Mouse (Mus musculus) liver, adult 2 months (tissue): ENCODE data around the gene Zbp1. TPM values are rescaled to one million over a fixed set of nuclear protein-coding genes. Genes with fewer than 3 reads are reported as not detected.
A peak's percentile ranks its signal among the peaks of the same experiment; 100 is the strongest.

ENCODE experiments used
- DNase-seq: peaks from one replicate; pipeline ENCODE4 v3.0.0-alpha.2; 2011; ENCODE audit warnings: low read depth, low spot score; ENCODE audit errors: extremely low read depth
- H3K27ac ChIP-seq: fragments of 200-500 bp; replicated peaks from 2 replicates; pipeline ENCODE4 v1.5.1; 2012; ENCODE audit warnings: low read depth, mild to moderate bottlenecking, control low read depth, inconsistent platforms, low read length; ENCODE audit not compliant: insufficient read depth
- H3K27me3 ChIP-seq: fragments of 200-500 bp; 2 replicates; pipeline ENCODE4 v1.6.1; 2012; ENCODE audit warnings: mild to moderate bottlenecking, moderate library complexity, low read length, inconsistent platforms; ENCODE audit not compliant: control insufficient read depth, insufficient read depth
- H3K36me3 ChIP-seq: fragments of 200-500 bp; 2 replicates; pipeline ENCODE4 v1.6.1; 2012; ENCODE audit warnings: low read length, inconsistent platforms; ENCODE audit not compliant: control insufficient read depth, insufficient read depth
- H3K4me1 ChIP-seq: fragments of 200-500 bp; 2 replicates; pipeline ENCODE4 v1.6.1; 2011; ENCODE audit warnings: low read length; ENCODE audit not compliant: control insufficient read depth, insufficient read depth
- H3K4me3 ChIP-seq: fragments of 200-500 bp; 2 replicates; pipeline ENCODE4 v1.5.1; 2011; ENCODE audit warnings: low read depth, mild to moderate bottlenecking, control low read depth, low read length, moderate library complexity; ENCODE audit not compliant: insufficient read depth
- H3K79me2 ChIP-seq: fragments of 200-500 bp; 2 replicates; pipeline ENCODE4 v1.6.1; 2012; ENCODE audit warnings: inconsistent platforms, mild to moderate bottlenecking, low read length, moderate library complexity; ENCODE audit not compliant: control insufficient read depth, insufficient read depth
- H3K9ac ChIP-seq: fragments of 200-500 bp; 2 replicates; pipeline ENCODE4 v1.6.1; 2012; ENCODE audit warnings: low read depth, mild to moderate bottlenecking, control low read depth, inconsistent platforms, low read length
- CTCF ChIP-seq: fragments of 200-500 bp; IDR thresholded peaks from 2 replicates; pipeline ENCODE4 v1.5.1; 2011; ENCODE audit warnings: low read depth, low read length, control low read depth
- POLR2A ChIP-seq: fragments of 200-500 bp; IDR thresholded peaks from 2 replicates; pipeline ENCODE4 v1.6.1; 2011; ENCODE audit warnings: low read length, control low read depth; ENCODE audit not compliant: insufficient read depth; ENCODE audit errors: extremely low read depth
- WGBS: fragments of 180-500 bp; shearing (Covaris S2); methylation state at CpG from one replicate; pipeline ENCODE4 v1.1.7; 2018; 5-methylcytosine and 5-hydroxymethylcytosine counted together
- polyA plus RNA-seq: library from polyadenylated mRNA; depleted of rRNA; stranded (reverse); fragments of >200 nt; gene quantifications from 2 replicates; pipeline ENCODE4 v1.2.3, GENCODE M21; 2012
- total RNA-seq: library from RNA; depleted of rRNA; stranded (reverse); fragments of >200 nt; gene quantifications from 2 replicates; pipeline ENCODE4 v1.2.3, GENCODE M21; 2014

Zbp1 gene
- total and polyA plus RNA-seq, 2 experiments = 10.8 to 13.2 TPM

- H3K79me2 ChIP-seq = no peaks in the 10 kb centered on the region
- H3K4me1 ChIP-seq = peaks cover 7% of the 10 kb centered on the region
- H3K9ac ChIP-seq = no peak overlapping the region
- TF ChIP-seq CTCF (no peak), POLR2A (no peak)
- 59% methylated on average over 6 of the region's 6 CpGs for WGBS
- peak; percentile 17 for DNase-seq
- H3K27ac ChIP-seq = no peak overlapping the region
- no peaks in the 10 kb centered on the region for H3K36me3 ChIP-seq
- no peak overlapping the region for H3K4me3 ChIP-seq
- no peaks in the 10 kb centered on the region for H3K27me3 ChIP-seq
These were observed 33.4 kb downstream of the Zbp1 start for GRCm38 (mm10) chr2:173185282-173185681.

- no peak overlapping the region for H3K27ac ChIP-seq
- TF ChIP-seq POLR2A (no peak), CTCF (no peak)
- no peaks in the 10 kb centered on the region for H3K79me2 ChIP-seq
- no peak for DNase-seq
- no peaks in the 10 kb centered on the region for H3K36me3 ChIP-seq
- no peak overlapping the region for H3K4me3 ChIP-seq
- H3K9ac ChIP-seq = no peak overlapping the region
- 52% methylated on average over 11 of the region's 11 CpGs for WGBS
- H3K4me1 ChIP-seq = peaks cover 7% of the 10 kb centered on the region
- no peaks in the 10 kb centered on the region for H3K27me3 ChIP-seq
These were observed 34.1 kb downstream of the Zbp1 start for GRCm38 (mm10) chr2:173184475-173185080.

- under 1% methylated on average over 8 of the region's 8 CpGs for WGBS
These were observed 34.8 kb downstream of the Zbp1 start for GRCm38 (mm10) chr2:173183836-173184460.

GRCm38 (mm10) chr2:173183311-173183710 lies 35.4 kb downstream of the Zbp1 start:
- H3K27me3 ChIP-seq = no peaks in the 10 kb centered on the region
- TF ChIP-seq CTCF (no peak), POLR2A (no peak)
- H3K4me3 ChIP-seq = no peak overlapping the region
- DNase-seq = no peak
- no peak overlapping the region for H3K9ac ChIP-seq
- H3K79me2 ChIP-seq = no peaks in the 10 kb centered on the region
- H3K4me1 ChIP-seq = peaks cover 7% of the 10 kb centered on the region
- H3K27ac ChIP-seq = no peak overlapping the region
- WGBS = 93% methylated on average over 10 of the region's 10 CpGs
- H3K36me3 ChIP-seq = no peaks in the 10 kb centered on the region

More at GRCm38 (mm10) chr2:173183836-173184460, 34.8 kb downstream of the Zbp1 start:
- peaks cover 7% of the 10 kb centered on the region for H3K4me1 ChIP-seq
- no peaks in the 10 kb centered on the region for H3K27me3 ChIP-seq
- no peak overlapping the region for H3K4me3 ChIP-seq
- H3K79me2 ChIP-seq = no peaks in the 10 kb centered on the region
- no peaks in the 10 kb centered on the region for H3K36me3 ChIP-seq
- DNase-seq = peak; percentile 43
- H3K9ac ChIP-seq = no peak overlapping the region
- TF ChIP-seq POLR2A = no peak
- peak; percentile 80 for TF ChIP-seq CTCF
- H3K27ac ChIP-seq = no peak overlapping the region

- TF ChIP-seq CTCF = 0 out of 2 replicates have a peak, but pooled peaks have one; percentile 5
- TF ChIP-seq POLR2A = no peak
- no peaks in the 10 kb centered on the region for H3K79me2 ChIP-seq
- no peak overlapping the region for H3K9ac ChIP-seq
- no peak for DNase-seq
- peaks cover 7% of the 10 kb centered on the region for H3K4me1 ChIP-seq
- no peaks in the 10 kb centered on the region for H3K27me3 ChIP-seq
- H3K27ac ChIP-seq = no peak overlapping the region
- no peaks in the 10 kb centered on the region for H3K36me3 ChIP-seq
- WGBS = 90% methylated on average over 7 of the region's 7 CpGs
- no peak overlapping the region for H3K4me3 ChIP-seq
These were observed 35.9 kb downstream of the Zbp1 start for GRCm38 (mm10) chr2:173182796-173183195.

- no peaks in the 10 kb centered on the region for H3K36me3 ChIP-seq
- no peaks in the 10 kb centered on the region for H3K27me3 ChIP-seq
- no peak for DNase-seq
- H3K4me1 ChIP-seq = peaks cover 3% of the 10 kb centered on the region; the same call in 1 of the 2 replicates
- no peaks in the 10 kb centered on the region for H3K79me2 ChIP-seq
- H3K4me3 ChIP-seq = no peak overlapping the region
- no peak overlapping the region for H3K9ac ChIP-seq
- WGBS = 73% methylated on average over 7 of the region's 7 CpGs
- H3K27ac ChIP-seq = no peak overlapping the region
- TF ChIP-seq CTCF = no peak
- TF ChIP-seq POLR2A = no peak
These were observed 36.8 kb downstream of the Zbp1 start for GRCm38 (mm10) chr2:173181901-173182300.
